Mouse (Mus musculus) embryo, embryonic 10 days (tissue): ENCODE data around the gene Rdh11.
A peak's percentile ranks its signal among the peaks of the same experiment; 100 is the strongest.

ENCODE experiments used
- DNase-seq: peaks from one replicate; pipeline ENCODE4 v3.0.0-alpha.2; 2015; ENCODE audit warnings: low spot score

Rdh11 gene

DNA sequence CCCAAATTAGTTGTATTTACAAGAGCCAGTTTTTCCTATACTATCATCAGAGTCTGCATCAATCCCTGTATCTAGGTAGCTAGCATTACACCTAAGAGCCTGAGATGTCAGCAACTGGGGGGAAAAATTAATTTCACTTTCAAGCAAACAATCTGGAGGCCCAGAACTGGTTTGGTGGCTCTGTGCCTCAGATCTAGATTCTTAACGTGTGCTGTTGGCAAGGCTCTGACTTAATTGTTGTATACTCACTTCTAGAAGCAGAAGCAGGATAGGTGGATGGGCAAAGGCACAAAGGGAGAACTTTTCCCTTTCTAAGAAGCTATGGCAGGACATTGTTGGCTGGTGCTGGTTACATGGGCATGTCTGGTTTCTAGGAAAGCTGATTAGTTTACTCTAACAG lies 52.7 kb downstream of the Rdh11 start:
- no peak for DNase-seq

DNA sequence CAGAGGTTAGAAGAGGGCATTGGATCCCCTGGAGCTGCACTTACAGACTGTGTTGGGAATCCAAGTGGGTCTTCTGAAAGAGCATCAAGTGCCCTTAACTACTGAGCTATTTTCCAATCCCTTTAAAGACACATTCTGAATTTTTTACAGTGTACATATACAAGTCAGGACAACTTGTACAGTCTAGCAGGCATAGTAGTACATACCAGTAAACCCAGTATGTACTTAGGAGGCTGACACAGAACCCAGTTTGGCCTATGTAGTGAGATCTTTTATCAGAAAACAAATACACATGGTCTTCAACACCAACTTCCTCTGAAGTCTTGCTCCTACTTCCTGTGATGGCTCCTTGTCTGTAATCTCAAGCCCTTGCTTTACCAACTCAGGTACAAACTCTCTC lies 53.1 kb downstream of the Rdh11 start:
- DNase-seq = no peak

DNA sequence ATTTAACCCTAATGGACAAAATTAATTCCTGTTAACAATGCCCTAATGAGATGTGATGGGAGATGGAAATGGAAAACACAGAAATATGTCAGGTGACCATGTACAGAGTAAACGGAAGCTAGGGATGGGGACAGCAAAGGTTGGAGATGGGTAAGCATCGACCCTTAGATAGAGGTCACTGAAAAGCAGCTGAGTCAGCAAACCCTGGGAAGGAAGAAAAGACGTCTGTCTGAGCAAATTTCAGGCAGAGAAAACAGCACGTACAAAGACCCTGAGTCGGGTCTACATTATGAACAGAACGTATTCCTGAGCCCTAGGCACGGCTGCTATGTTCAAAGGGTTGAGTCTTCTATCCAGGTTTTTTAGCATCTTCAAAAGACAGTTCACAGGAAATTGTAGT lies 55.1 kb downstream of the Rdh11 start:
- no peak for DNase-seq

DNA sequence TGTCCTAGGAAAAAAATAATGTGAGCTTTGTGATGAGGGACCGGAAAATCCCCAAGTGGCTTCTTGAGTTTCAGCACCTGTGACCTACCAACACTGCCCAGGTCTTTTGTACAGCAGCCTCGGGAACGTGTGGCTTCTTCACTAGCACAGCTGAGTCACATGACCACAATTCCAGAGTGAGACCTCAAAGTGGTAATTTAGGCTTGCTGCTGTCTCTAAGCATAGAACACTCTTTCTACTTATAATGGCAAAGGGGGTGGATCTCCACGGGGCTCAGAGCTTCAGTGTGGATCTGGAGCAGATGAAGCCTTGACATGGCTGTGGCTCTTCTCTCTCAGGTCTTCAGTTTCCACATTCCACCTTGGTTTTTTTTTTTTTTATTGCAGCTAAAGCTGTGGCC lies 57.0 kb downstream of the Rdh11 start:
- no peak for DNase-seq

DNA sequence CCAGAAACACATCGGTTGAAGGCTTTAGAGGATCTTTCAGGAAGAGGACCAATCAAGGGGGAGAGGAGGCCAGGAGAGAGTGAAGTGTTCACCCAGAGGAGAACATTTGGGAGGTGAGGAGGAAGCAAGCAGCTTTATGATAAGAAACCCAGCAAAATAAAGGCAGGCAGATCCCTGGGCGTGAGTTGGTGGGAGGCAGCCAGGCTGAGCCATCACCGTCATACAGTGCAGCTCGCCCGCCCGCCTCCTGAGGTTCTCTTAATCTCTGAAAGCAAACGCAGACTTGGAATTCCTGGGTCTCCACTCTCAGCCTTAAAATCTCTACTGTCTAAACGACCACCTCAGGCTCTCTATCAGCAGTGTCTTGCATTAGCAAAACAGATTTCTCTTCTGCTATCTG lies 57.4 kb downstream of the Rdh11 start:
- no peak for DNase-seq

DNA sequence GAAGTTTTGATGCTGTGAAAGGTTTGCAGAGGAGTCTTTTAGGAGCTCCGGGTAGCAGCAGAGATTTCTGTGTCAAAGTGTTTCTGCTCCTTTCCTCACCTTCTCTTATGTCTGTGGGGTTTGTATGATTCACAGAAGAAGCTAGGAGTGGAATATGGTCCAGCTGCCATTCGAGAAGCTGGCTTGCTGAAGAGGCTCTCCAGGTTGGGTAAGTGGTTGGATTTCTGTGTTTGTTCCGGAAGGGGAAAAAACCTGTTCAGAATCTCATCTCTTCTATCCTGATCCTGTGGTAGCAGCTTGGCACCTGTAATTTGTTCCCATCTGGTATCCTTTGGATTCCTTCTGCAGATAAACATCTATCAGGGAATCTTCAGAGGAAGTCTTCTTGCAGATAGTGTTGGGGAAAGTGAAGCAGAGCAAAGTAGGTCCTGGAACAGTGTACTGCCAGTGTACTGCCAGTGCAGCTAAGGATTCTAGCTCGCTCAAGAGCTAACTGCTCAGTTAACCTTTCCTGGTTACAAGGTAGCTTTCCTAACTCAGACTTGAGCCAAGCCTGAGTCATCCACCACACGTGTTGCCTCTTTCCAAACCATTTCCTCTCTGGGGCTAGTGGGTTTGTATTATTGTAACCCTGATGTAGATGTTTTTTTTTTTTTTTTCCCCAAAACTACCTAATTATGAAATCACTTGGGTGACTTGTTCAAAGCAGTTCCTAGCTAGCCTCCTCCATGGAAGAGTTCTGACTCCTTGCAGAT lies 60.2 kb downstream of the Rdh11 start:
- no peak for DNase-seq

DNA sequence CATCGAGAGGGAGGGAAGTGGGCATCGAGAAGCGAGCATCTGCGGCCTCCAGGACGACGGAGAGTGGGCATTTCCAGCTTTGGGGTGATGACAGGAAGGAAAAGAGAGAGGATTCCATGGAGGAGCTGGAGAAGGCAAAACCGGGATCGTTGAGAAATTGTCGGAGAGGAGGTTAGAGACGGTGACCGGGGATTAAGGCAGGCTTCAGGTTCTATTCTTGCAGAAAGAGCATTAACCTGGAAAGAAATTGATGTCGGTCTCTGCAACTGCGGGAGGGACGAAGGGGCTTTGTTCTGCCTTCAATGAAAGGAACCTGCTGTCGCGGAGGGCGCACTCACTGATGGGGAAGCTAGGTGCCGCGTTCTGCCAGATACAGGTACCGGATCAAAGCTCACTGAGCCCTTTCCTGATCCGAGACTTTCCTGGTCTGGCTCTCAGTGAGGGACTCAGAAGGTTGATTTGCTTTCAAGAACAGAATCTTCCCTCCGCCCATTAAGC lies 60.9 kb downstream of the Rdh11 start:
- peak; percentile 18 for DNase-seq

DNA sequence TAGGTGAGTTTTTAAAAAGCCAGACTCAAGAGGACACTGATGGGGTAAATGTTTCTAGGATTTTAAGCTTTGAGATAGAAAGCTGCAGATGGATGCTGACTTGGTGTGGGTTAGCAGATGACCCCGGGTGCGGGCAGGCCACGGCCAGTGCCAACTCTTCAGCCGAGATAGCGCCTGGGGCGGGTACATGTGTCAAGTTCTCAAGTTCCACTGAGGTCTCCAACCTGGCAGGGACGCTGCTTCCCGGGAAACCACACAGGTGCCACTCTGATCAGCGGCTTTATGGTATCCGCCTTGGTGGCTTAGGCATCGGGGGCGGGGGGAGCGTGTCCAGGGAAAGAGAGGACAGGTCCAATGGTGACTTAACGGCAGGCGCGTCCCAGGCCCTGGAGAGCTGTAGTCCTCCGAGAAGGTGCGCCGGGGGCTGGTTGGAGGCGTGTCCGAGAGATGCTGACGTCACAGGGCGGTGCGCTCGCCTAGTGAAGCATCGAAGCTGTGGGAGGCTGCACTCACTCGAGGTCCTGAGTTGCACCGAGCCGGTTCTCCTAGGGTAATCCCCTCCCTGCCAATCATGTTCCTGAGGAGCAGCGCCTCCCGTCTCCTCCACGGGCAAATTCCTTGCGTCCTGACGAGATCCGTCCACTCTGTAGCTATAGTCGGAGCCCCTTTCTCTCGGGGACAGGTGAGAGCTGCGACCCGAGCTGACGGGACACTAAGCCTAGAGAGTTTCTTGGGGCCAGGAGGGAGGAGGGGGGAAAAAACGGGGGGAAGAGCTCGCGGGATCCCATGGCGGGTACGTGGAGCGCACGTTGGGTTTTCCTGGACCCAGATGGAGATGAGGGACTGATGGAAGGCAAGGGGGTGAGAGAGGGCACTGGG lies 61.6 kb downstream of the Rdh11 start, which contains the start of gene Arg2:
Arg2 (plus strand) TSS at position 479 of the 879 bp plus-strand sequence.
- DNase-seq = peak; percentile 91
